Mouse (Mus musculus): Measurements from ENCODE around the gene Igfbp5. TPM values are rescaled to one million over a fixed set of nuclear protein-coding genes. Genes with fewer than 3 reads are reported as not detected.

Gene Igfbp5
- total RNA-seq, 2 experiments from 2014 or later: not detected

GRCm38 (mm10) chr1:72869681-72870614, 4.7 kb downstream of the Igfbp5 start:
- ATAC-seq (replicated peaks; ENCODE audit: low FRiP score, low TSS enrichment, poor library complexity, severe bottlenecking): peak; percentile 72

- ATAC-seq (replicated peaks; ENCODE audit: low FRiP score, low TSS enrichment, poor library complexity, severe bottlenecking): no peak
Observed at GRCm38 (mm10) chr1:72869275-72869674, 5.4 kb downstream of the Igfbp5 start.

- no peak for ATAC-seq (replicated peaks; ENCODE audit: low FRiP score, low TSS enrichment, poor library complexity, severe bottlenecking)
Observed at GRCm38 (mm10) chr1:72868429-72869215, 6.1 kb downstream of the Igfbp5 start.

- no peak for ATAC-seq (replicated peaks; ENCODE audit: low FRiP score, low TSS enrichment, poor library complexity, severe bottlenecking)
Observed at GRCm38 (mm10) chr1:72867346-72867745, 7.3 kb downstream of the Igfbp5 start.

GRCm38 (mm10) chr1:72866417-72866816, 8.3 kb downstream of the Igfbp5 start:
- ATAC-seq (replicated peaks; ENCODE audit: low FRiP score, low TSS enrichment, poor library complexity, severe bottlenecking): no peak

GRCm38 (mm10) chr1:72865900-72866299, 8.8 kb downstream of the Igfbp5 start:
- peak; percentile 63; the same call in 1 of the 2 replicates for ATAC-seq (replicated peaks; ENCODE audit: low FRiP score, low TSS enrichment, poor library complexity, severe bottlenecking)

GRCm38 (mm10) chr1:72864272-72864671, 10.4 kb downstream of the Igfbp5 start:
- ATAC-seq (replicated peaks; ENCODE audit: low FRiP score, low TSS enrichment, poor library complexity, severe bottlenecking): no peak

- ATAC-seq (replicated peaks; ENCODE audit: low FRiP score, low TSS enrichment, poor library complexity, severe bottlenecking): no peak
Observed at GRCm38 (mm10) chr1:72863692-72864091, 11.0 kb downstream of the Igfbp5 start.

GRCm38 (mm10) chr1:72862248-72862647, 12.4 kb downstream of the Igfbp5 start:
- no peak for ATAC-seq (replicated peaks; ENCODE audit: low FRiP score, low TSS enrichment, poor library complexity, severe bottlenecking)

GRCm38 (mm10) chr1:72861702-72862101, 13.0 kb downstream of the Igfbp5 start:
- no peak for ATAC-seq (replicated peaks; ENCODE audit: low FRiP score, low TSS enrichment, poor library complexity, severe bottlenecking)

- no peak for ATAC-seq (replicated peaks; ENCODE audit: low FRiP score, low TSS enrichment, poor library complexity, severe bottlenecking)
Observed at GRCm38 (mm10) chr1:72860502-72860901, 14.2 kb downstream of the Igfbp5 start.

GRCm38 (mm10) chr1:72859963-72860362, 14.7 kb downstream of the Igfbp5 start:
- no peak for ATAC-seq (replicated peaks; ENCODE audit: low FRiP score, low TSS enrichment, poor library complexity, severe bottlenecking)

- ATAC-seq (replicated peaks; ENCODE audit: low FRiP score, low TSS enrichment, poor library complexity, severe bottlenecking): no peak
Observed at GRCm38 (mm10) chr1:72858874-72859273, 15.8 kb downstream of the Igfbp5 start.

GRCm38 (mm10) chr1:72858286-72858685, 16.4 kb downstream of the Igfbp5 start:
- ATAC-seq (replicated peaks; ENCODE audit: low FRiP score, low TSS enrichment, poor library complexity, severe bottlenecking): no peak

GRCm38 (mm10) chr1:72857631-72858030, 17.1 kb downstream of the Igfbp5 start:
- no peak for ATAC-seq (replicated peaks; ENCODE audit: low FRiP score, low TSS enrichment, poor library complexity, severe bottlenecking)

GRCm38 (mm10) chr1:72857142-72857541, 17.5 kb downstream of the Igfbp5 start:
- no peak for ATAC-seq (replicated peaks; ENCODE audit: low FRiP score, low TSS enrichment, poor library complexity, severe bottlenecking)

- ATAC-seq (replicated peaks; ENCODE audit: low FRiP score, low TSS enrichment, poor library complexity, severe bottlenecking): no peak
Observed at GRCm38 (mm10) chr1:72856209-72856909, 18.3 kb downstream of the Igfbp5 start.

GRCm38 (mm10) chr1:72855729-72856128, 19.0 kb downstream of the Igfbp5 start:
- no peak for ATAC-seq (replicated peaks; ENCODE audit: low FRiP score, low TSS enrichment, poor library complexity, severe bottlenecking)

- ATAC-seq (replicated peaks; ENCODE audit: low FRiP score, low TSS enrichment, poor library complexity, severe bottlenecking): peak; percentile 52
Observed at GRCm38 (mm10) chr1:72854337-72855237, 20.1 kb downstream of the Igfbp5 start.
